In genomic region chr11:117786294-117786693, GRCm38 (mm10) we compare ENCODE assay signal across 8 mouse cellular contexts. TPM values are rescaled to one million over a fixed set of nuclear protein-coding genes. Genes with fewer than 3 reads are reported as not detected.
DNase-seq lines count a peak whose midpoint lies in the region; ATAC-seq and TF ChIP-seq lines count a peak whose summit lies in the region.

No protein-coding gene starts in this region.

- H3K4me2 ChIP-seq in hindbrain, postnatal 0 days (ENCODE audit: low read depth, low read length), result no peak overlapping the region
- peak overlapping the region; percentile 41 for H3K4me2 ChIP-seq in liver, embryonic 15.5 days

- WGBS in hindbrain, postnatal 0 days, result 10% methylated on average over 10 of the region's 10 CpGs
- WGBS in liver, embryonic 15.5 days (ENCODE audit: insufficient replicate concordance), result 13% methylated on average over 10 of the region's 10 CpGs

- H3K27me3 ChIP-seq in MEL (ENCODE audit: control insufficient read depth in 1 of 2, insufficient read depth in 2 of 2, low read length in 2 of 2), result no peaks in the 10 kb centered on the region
- H3K27me3 ChIP-seq in hindbrain, postnatal 0 days (ENCODE audit: insufficient read depth, low read length), result peaks cover 4% of the 10 kb centered on the region; the same call in 1 of the 2 replicates
- no peaks in the 10 kb centered on the region for H3K27me3 ChIP-seq in liver, embryonic 15.5 days

- peaks cover 12% of the 10 kb centered on the region; the same call in 1 of the 2 replicates for H3K79me2 ChIP-seq in MEL (ENCODE audit: control insufficient read depth, insufficient read depth, low read length, poor library complexity)

- no peaks in the 10 kb centered on the region for H3K36me3 ChIP-seq in MEL (ENCODE audit: control insufficient read depth in 1 of 2, insufficient read depth in 2 of 2, low read length in 2 of 2)
- H3K36me3 ChIP-seq in hindbrain, postnatal 0 days (ENCODE audit: insufficient read depth, low read length), result no peaks in the 10 kb centered on the region
- H3K36me3 ChIP-seq in liver, embryonic 15.5 days (replicated peaks), result peaks cover 60% of the 10 kb centered on the region

- H3K4me3 ChIP-seq in layer of hippocampus, adult 2 months, result no peak overlapping the region
- no peak overlapping the region for H3K4me3 ChIP-seq in MEL (ENCODE audit: control insufficient read depth in 1 of 2, insufficient read depth in 1 of 2, low read depth in 2 of 2, low read length in 2 of 2)
- H3K4me3 ChIP-seq in hindbrain, postnatal 0 days (ENCODE audit: low read length), result no peak overlapping the region
- H3K4me3 ChIP-seq in liver, embryonic 15.5 days (replicated peaks), result no peak overlapping the region

- no peak for DNase-seq in layer of hippocampus, adult 2 months (ENCODE audit: low spot score in 2 of 2)
- DNase-seq in layer of hippocampus, postnatal 14 days (ENCODE audit: low spot score in 2 of 2), result no peak
- DNase-seq in MEL (ENCODE audit: low read depth, low spot score), result peak; percentile 82
- DNase-seq in cerebellum, adult 9-11 months, result peak; percentile 65
- DNase-seq in hindbrain, postnatal 0 days (ENCODE audit: low spot score), result peak; percentile 67
- peak; percentile 64 to 72 for DNase-seq in spleen, adult 18-20 months

- peak; percentile 81 for TF ChIP-seq CTCF in layer of hippocampus, adult 2 months (conservative IDR thresholded peaks at IDR 0.05)
- TF ChIP-seq CTCF in MEL (IDR thresholded peaks at IDR 0.05 in 2 of 3, conservative IDR thresholded peaks at IDR 0.05 in 1 of 3; ENCODE audit: control insufficient read depth in 1 of 3, insufficient read depth in 1 of 3, low read depth in 2 of 3, low read length in 3 of 3, poor library complexity in 1 of 3, severe bottlenecking in 1 of 3), result peak; percentile 65 to 78 (median 78)
- TF ChIP-seq CTCF in hindbrain, postnatal 0 days (IDR thresholded peaks at IDR 0.05; ENCODE audit: low read depth), result peak; percentile 75

- no peak for TF ChIP-seq EP300 in MEL (IDR thresholded peaks at IDR 0.05; ENCODE audit: low read depth in 1 of 2, low read length in 2 of 2)

- no peak overlapping the region for H3K9ac ChIP-seq in MEL (ENCODE audit: control insufficient read depth, low read depth, low read length, poor library complexity, severe bottlenecking)
- H3K9ac ChIP-seq in hindbrain, postnatal 0 days (replicated peaks; ENCODE audit: low read length), result no peak overlapping the region
- H3K9ac ChIP-seq in liver, embryonic 15.5 days, result peak overlapping the region; percentile 17; the same call in 1 of the 2 replicates

- H3K4me1 ChIP-seq in MEL (ENCODE audit: control insufficient read depth in 1 of 2, insufficient read depth in 2 of 2, low read length in 2 of 2), result peaks cover 0 to 4% of the 10 kb centered on the region in 2 experiments; a peak in 1 of 4 replicates
- H3K4me1 ChIP-seq in hindbrain, postnatal 0 days (ENCODE audit: insufficient read depth, low read length), result peaks cover 4% of the 10 kb centered on the region; the same call in 1 of the 2 replicates
- peaks cover 70% of the 10 kb centered on the region for H3K4me1 ChIP-seq in liver, embryonic 15.5 days (replicated peaks)

- no peak for ATAC-seq in hindbrain, postnatal 0 days
- ATAC-seq in liver, embryonic 15.5 days (ENCODE audit: insufficient read depth), result no peak
- no peak for ATAC-seq in activated CD4-positive, CD25-positive, alpha-beta regulatory T cell, adult 4 months

- no peaks in the 10 kb centered on the region for H3K9me3 ChIP-seq in MEL (replicated peaks; ENCODE audit: insufficient read depth, low read length)
- H3K9me3 ChIP-seq in hindbrain, postnatal 0 days (ENCODE audit: low read length), result no peaks in the 10 kb centered on the region
- no peaks in the 10 kb centered on the region for H3K9me3 ChIP-seq in liver, embryonic 15.5 days (replicated peaks)

- TF ChIP-seq RAD21 in MEL (IDR thresholded peaks at IDR 0.05; ENCODE audit: low read depth, low read length), result peak; percentile 53

- no peak for TF ChIP-seq POLR2A in MEL (IDR thresholded peaks at IDR 0.05; ENCODE audit: control insufficient read depth in 1 of 2, insufficient read depth in 1 of 2, low read depth in 1 of 2, low read length in 2 of 2, poor library complexity in 1 of 2)

- H3K27ac ChIP-seq in layer of hippocampus, adult 2 months, result no peak overlapping the region
- H3K27ac ChIP-seq in MEL (ENCODE audit: control insufficient read depth, low read depth, low read length), result no peak overlapping the region
- H3K27ac ChIP-seq in hindbrain, postnatal 0 days, result no peak overlapping the region
- H3K27ac ChIP-seq in liver, embryonic 15.5 days (replicated peaks), result peak overlapping the region; percentile 99

TF ChIP-seq in MEL, 35 proteins besides CTCF, POLR2A, EP300 and RAD21:
- TF ChIP-seq SMC3 (IDR thresholded peaks at IDR 0.05; ENCODE audit: low read depth, low read length) (peak; percentile 68), ZC3H11A (IDR thresholded peaks at IDR 0.05; ENCODE audit: low read depth, low read length) (peak; percentile 30; the same call in 1 of the 2 replicates), TBP (IDR thresholded peaks at IDR 0.05; ENCODE audit: low read depth, low read length) (no peak)

RNA-seq across cellular contexts. Expression of gene Tmc6, which starts 4.3 kb away (rescaled TPM):
- total RNA-seq in layer of hippocampus, adult 2 months (2021), result 1 to 10 TPM; 6.6 to 8.4 TPM
- total RNA-seq in layer of hippocampus, postnatal 14 days (2021), result 1 to 10 TPM; 4.9 to 6.3 TPM
- 52.0 and 61.2 TPM in 2 replicates for total RNA-seq in MEL (2012; rRNA removed)
- polyA plus RNA-seq in MEL (2012; ENCODE audit: insufficient read depth in 1 of 2, insufficient read length in 2 of 2, low read depth in 1 of 2, low replicate concordance in 2 of 2, missing spikeins in 1 of 2), result 10 to 100 TPM in 1 of 2 experiments, not detected in 1; 48.8 TPM
- total RNA-seq in hindbrain, postnatal 0 days (2014; rRNA removed), result 3.3 and 4.7 TPM in 2 replicates
- 3.2 and 4.9 TPM in 2 replicates for polyA plus RNA-seq in hindbrain, postnatal 0 days (2015; fragmentation: Nextera tagmentation; extraction: Ambion mirVana)
- polyA plus RNA-seq in liver, embryonic 15.5 days (2015; fragmentation: Nextera tagmentation; extraction: Ambion mirVana), result 51.0 and 57.8 TPM in 2 replicates
- 100 to 1,000 TPM in 1 of 2 experiments, 10 to 100 TPM in 1; 88.2 to 107 TPM for polyA plus RNA-seq in activated CD4-positive, CD25-positive, alpha-beta regulatory T cell, adult 4 months (2017; shearing (Covaris generic))

RNA-seq across cellular contexts. Expression of gene Tmc8, which starts 4.4 kb away (rescaled TPM):
- total RNA-seq in layer of hippocampus, adult 2 months (2021), result under 1 TPM; 0.64 to 0.91 TPM
- total RNA-seq in layer of hippocampus, postnatal 14 days (2021), result 1 to 10 TPM in 1 of 2 experiments, under 1 TPM in 1; 0.88 to 1.6 TPM
- 15.4 TPM in 2 replicates for total RNA-seq in MEL (2012; rRNA removed)
- 10 to 100 TPM in 1 of 2 experiments, not detected in 1; 23.5 TPM for polyA plus RNA-seq in MEL (2012; ENCODE audit: insufficient read depth in 1 of 2, insufficient read length in 2 of 2, low read depth in 1 of 2, low replicate concordance in 2 of 2, missing spikeins in 1 of 2)
- 0.73 and 0.75 TPM in 2 replicates for total RNA-seq in hindbrain, postnatal 0 days (2014; rRNA removed)
- 0.44 and 0.86 TPM in 2 replicates for polyA plus RNA-seq in hindbrain, postnatal 0 days (2015; fragmentation: Nextera tagmentation; extraction: Ambion mirVana)
- polyA plus RNA-seq in liver, embryonic 15.5 days (2015; fragmentation: Nextera tagmentation; extraction: Ambion mirVana), result 15.0 and 20.4 TPM in 2 replicates
- polyA plus RNA-seq in activated CD4-positive, CD25-positive, alpha-beta regulatory T cell, adult 4 months (2017; shearing (Covaris generic)), result 10 to 100 TPM; 26.8 to 45.3 TPM

RNA-seq across cellular contexts. Expression of gene 6030468B19Rik, which starts 11.2 kb away (rescaled TPM):
- under 1 TPM; 0.34 to 0.46 TPM for total RNA-seq in layer of hippocampus, adult 2 months (2021)
- total RNA-seq in layer of hippocampus, postnatal 14 days (2021), result under 1 TPM in 1 of 2 experiments, not detected in 1; 0.51 TPM
- 1.1 and 2.7 TPM in 2 replicates for total RNA-seq in MEL (2012; rRNA removed)
- 1 to 10 TPM in 1 of 2 experiments, not detected in 1; 5.1 TPM for polyA plus RNA-seq in MEL (2012; ENCODE audit: insufficient read depth in 1 of 2, insufficient read length in 2 of 2, low read depth in 1 of 2, low replicate concordance in 2 of 2, missing spikeins in 1 of 2)
- not detected in 2 replicates for total RNA-seq in hindbrain, postnatal 0 days (2014; rRNA removed)
- polyA plus RNA-seq in hindbrain, postnatal 0 days (2015; fragmentation: Nextera tagmentation; extraction: Ambion mirVana), result not detected in 2 replicates
- polyA plus RNA-seq in liver, embryonic 15.5 days (2015; fragmentation: Nextera tagmentation; extraction: Ambion mirVana), result 90.0 and 95.8 TPM in 2 replicates
- 1 to 10 TPM; 1.3 to 1.9 TPM for polyA plus RNA-seq in activated CD4-positive, CD25-positive, alpha-beta regulatory T cell, adult 4 months (2017; shearing (Covaris generic))

RNA-seq across cellular contexts. Expression of gene Gm20708, which starts 23.2 kb away (rescaled TPM):
- total RNA-seq in layer of hippocampus, adult 2 months (2021), result 1 to 10 TPM; 1.6 to 1.7 TPM
- 1 to 10 TPM; 2.8 to 3.2 TPM for total RNA-seq in layer of hippocampus, postnatal 14 days (2021)
- total RNA-seq in MEL (2012; rRNA removed), result 0.46 and 0.85 TPM in 2 replicates
- polyA plus RNA-seq in MEL (2012; ENCODE audit: insufficient read depth in 1 of 2, insufficient read length in 2 of 2, low read depth in 1 of 2, low replicate concordance in 2 of 2, missing spikeins in 1 of 2), result under 1 TPM in 1 of 2 experiments, not detected in 1; 0.70 TPM
- 2.6 TPM in 1 of 2 replicates, not detected in the other for total RNA-seq in hindbrain, postnatal 0 days (2014; rRNA removed)
- polyA plus RNA-seq in hindbrain, postnatal 0 days (2015; fragmentation: Nextera tagmentation; extraction: Ambion mirVana), result 0.67 and 1.4 TPM in 2 replicates
- 0.28 and 0.45 TPM in 2 replicates for polyA plus RNA-seq in liver, embryonic 15.5 days (2015; fragmentation: Nextera tagmentation; extraction: Ambion mirVana)
- polyA plus RNA-seq in activated CD4-positive, CD25-positive, alpha-beta regulatory T cell, adult 4 months (2017; shearing (Covaris generic)), result 1 to 10 TPM; 3.8 to 5.6 TPM

RNA-seq across cellular contexts. Expression of gene Syngr2, which starts 23.2 kb away (rescaled TPM):
- total RNA-seq in layer of hippocampus, adult 2 months (2021), result 10 to 100 TPM; 10.2 to 13.4 TPM
- 10 to 100 TPM; 15.2 to 15.4 TPM for total RNA-seq in layer of hippocampus, postnatal 14 days (2021)
- 160 and 189 TPM in 2 replicates for total RNA-seq in MEL (2012; rRNA removed)
- polyA plus RNA-seq in MEL (2012; ENCODE audit: insufficient read depth in 1 of 2, insufficient read length in 2 of 2, low read depth in 1 of 2, low replicate concordance in 2 of 2, missing spikeins in 1 of 2), result 100 to 1,000 TPM in 1 of 2 experiments, not detected in 1; 384 TPM
- total RNA-seq in hindbrain, postnatal 0 days (2014; rRNA removed), result 21.5 and 31.7 TPM in 2 replicates
- polyA plus RNA-seq in hindbrain, postnatal 0 days (2015; fragmentation: Nextera tagmentation; extraction: Ambion mirVana), result 17.2 and 18.8 TPM in 2 replicates
- 49.2 and 54.7 TPM in 2 replicates for polyA plus RNA-seq in liver, embryonic 15.5 days (2015; fragmentation: Nextera tagmentation; extraction: Ambion mirVana)
- 100 to 1,000 TPM in 1 of 2 experiments, 10 to 100 TPM in 1; 76.0 to 131 TPM for polyA plus RNA-seq in activated CD4-positive, CD25-positive, alpha-beta regulatory T cell, adult 4 months (2017; shearing (Covaris generic))

Comparison
In these comparisons a context has a peak if more than half of its experiments do, and no peak if none do; other contexts are left out.
1. DNase-seq: peak in MEL (single experiment), cerebellum, adult 9-11 months (single experiment), hindbrain, postnatal 0 days (single experiment) and spleen, adult 18-20 months (2 of 2); none in layer of hippocampus, adult 2 months (0 of 2) and layer of hippocampus, postnatal 14 days (0 of 2).
2. Peak in every context shown above with its lines, with median percentiles within 50 percentile points of each other: CTCF ChIP-seq.